Mouse (Mus musculus) stomach, postnatal 0 days (tissue): ENCODE data around the gene Cfap43.

Experiments used
- CTCF ChIP-seq: IDR thresholded peaks from 2 replicates; pipeline ENCODE4 v1.5.1; 2016; ENCODE audit warnings: antibody characterized with exemption, low read depth, mild to moderate bottlenecking, moderate library complexity
- EP300 ChIP-seq: optimal IDR thresholded peaks from 2 replicates; pipeline ENCODE3; 2016; ENCODE audit warnings: antibody characterized with exemption

GRCm38 (mm10) chr19:47936938-47937337 lies 17.9 kb upstream of the Cfap43 start:
- no peak for TF ChIP-seq CTCF
- no peak for TF ChIP-seq EP300
